Mouse (Mus musculus) forebrain, postnatal 0 days (tissue): ENCODE data around the gene Slc8a1. TPM values are rescaled to one million over a fixed set of nuclear protein-coding genes. Genes with fewer than 3 reads are reported as not detected.

ENCODE experiments used
- ATAC-seq: fragments of 200-750 bp; cut with Nextera tagmentation; 2 replicates; pipeline ENCODE4 v1.8.0; 2017; ENCODE audit warnings: mild to moderate bottlenecking, moderate library complexity
- DNase-seq: peaks from one replicate; pipeline ENCODE4 v3.0.0-alpha.2; 2015
- H3K27ac ChIP-seq: fragments of 300-500 bp; sonication (generic); 2 replicates; pipeline ENCODE4 v1.5.1; 2014; ENCODE audit warnings: low read depth, mild to moderate bottlenecking, antibody characterized with exemption, low read length, moderate library complexity, mixed read lengths
- H3K27me3 ChIP-seq: fragments of 300-500 bp; sonication (generic); 2 replicates; pipeline ENCODE4 v1.6.1; 2014; ENCODE audit warnings: mild to moderate bottlenecking, low read length, mixed read lengths; ENCODE audit not compliant: insufficient read depth
- H3K36me3 ChIP-seq: fragments of 300-500 bp; sonication (generic); 2 replicates; pipeline ENCODE4 v1.6.1; 2014; ENCODE audit warnings: mild to moderate bottlenecking, moderate library complexity; ENCODE audit not compliant: insufficient read depth
- H3K4me1 ChIP-seq: fragments of 300-500 bp; sonication (generic); 2 replicates; pipeline ENCODE4 v1.6.1; 2014; ENCODE audit warnings: antibody characterized with exemption; ENCODE audit not compliant: insufficient read depth
- H3K4me2 ChIP-seq: fragments of 300-500 bp; sonication (generic); 2 replicates; pipeline ENCODE4 v1.6.1; 2014; ENCODE audit warnings: low read depth, mild to moderate bottlenecking, moderate library complexity
- H3K4me3 ChIP-seq: fragments of 300-500 bp; sonication (generic); 2 replicates; pipeline ENCODE4 v1.5.1; 2014; ENCODE audit warnings: low read depth, low read length, mixed read lengths
- H3K9ac ChIP-seq: fragments of 300-500 bp; sonication (generic); 2 replicates; pipeline ENCODE4 v1.6.1; 2014; ENCODE audit warnings: mild to moderate bottlenecking
- H3K9me3 ChIP-seq: fragments of 300-500 bp; sonication (generic); 2 replicates; pipeline ENCODE4 v1.6.1; 2016; ENCODE audit warnings: low read length
- CTCF ChIP-seq: sonication (generic); IDR thresholded peaks from 2 replicates; pipeline ENCODE4 v1.5.1; 2016; ENCODE audit warnings: antibody characterized with exemption, control low read depth, low read depth
- WGBS: fragments of 180-500 bp; shearing (Covaris S2); extraction: QIAGEN DNeasy Blood & Tissue Kit; methylation state at CpG from one replicate; pipeline ENCODE4 v1.1.7; 2014; 5-methylcytosine and 5-hydroxymethylcytosine counted together
- polyA plus RNA-seq: library from polyadenylated mRNA; unstranded; fragments of >200 nt; fragmentation: Nextera tagmentation; extraction: Ambion mirVana; gene quantifications from 2 replicates; pipeline ENCODE4 v1.2.1, GENCODE M21; 2015
- total RNA-seq: library from RNA; depleted of rRNA; stranded (reverse); fragments of >200 nt; gene quantifications from 2 replicates; pipeline ENCODE4 v1.2.3, GENCODE M21; 2014

Slc8a1 gene
- total and polyA plus RNA-seq, 2 experiments from 2014 or later: 16.9 to 143 TPM

DNA sequence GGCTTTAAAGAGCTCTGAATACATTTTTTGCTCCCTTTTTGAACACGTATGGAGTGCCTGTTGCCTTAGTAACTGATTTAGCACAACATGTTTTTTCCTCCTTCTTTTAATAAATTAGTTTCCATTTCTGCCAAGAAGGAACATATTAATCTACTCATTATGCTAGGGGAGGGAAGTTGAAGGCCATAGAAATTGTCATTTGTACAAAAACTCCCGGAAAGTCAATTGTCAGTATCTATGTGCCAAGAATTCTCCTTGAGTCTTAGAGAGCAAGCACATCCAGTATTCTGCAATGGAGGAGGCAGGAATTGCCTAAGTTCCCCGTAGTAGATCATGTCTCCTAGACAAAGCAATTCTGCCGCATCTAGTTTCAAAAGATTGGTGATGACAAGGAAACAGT lies 121.9 kb downstream of the Slc8a1 start:
- no peaks in the 10 kb centered on the region for H3K36me3 ChIP-seq
- H3K27me3 ChIP-seq: no peaks in the 10 kb centered on the region
- no peak overlapping the region for H3K27ac ChIP-seq
- no peak overlapping the region for H3K4me3 ChIP-seq
- H3K4me1 ChIP-seq: no peaks in the 10 kb centered on the region; the same call in 1 of the 2 replicates
- DNase-seq (peak; percentile 27), ATAC-seq (peak; percentile 25; the same call in 1 of the 2 replicates)
- TF ChIP-seq CTCF: no peak
- no peak overlapping the region for H3K4me2 ChIP-seq
- H3K9ac ChIP-seq: no peak overlapping the region
- WGBS: 52% methylated on average over 4 of the region's 4 CpGs
- H3K9me3 ChIP-seq: no peaks in the 10 kb centered on the region

DNA sequence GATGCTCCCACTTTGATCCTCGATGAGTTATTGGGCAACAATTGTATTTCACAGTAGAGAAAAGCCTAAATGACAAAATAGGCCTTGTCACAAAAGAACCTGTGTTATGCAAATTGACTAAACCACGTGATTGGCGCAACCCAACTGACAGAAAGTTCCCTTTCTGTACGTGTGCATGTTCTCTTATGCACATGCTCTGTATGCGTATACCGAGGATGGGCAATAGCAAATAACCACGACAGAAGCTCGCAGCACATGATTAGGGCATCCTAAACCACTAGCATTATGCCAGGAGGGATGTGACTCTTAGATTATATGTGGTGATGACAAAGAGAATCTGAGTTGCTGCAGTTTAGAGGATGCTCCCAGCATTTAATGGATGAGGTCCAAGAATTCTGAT lies 122.8 kb downstream of the Slc8a1 start:
- Histone ChIP-seq H3K27ac (no peak overlapping the region; the same call in 1 of the 2 replicates), H3K4me3 (no peak overlapping the region), H3K4me2 (no peak overlapping the region), H3K9ac (no peak overlapping the region), H3K4me1 (no peaks in the 10 kb centered on the region; the same call in 1 of the 2 replicates), H3K9me3 (no peaks in the 10 kb centered on the region), H3K27me3 (no peaks in the 10 kb centered on the region), H3K36me3 (no peaks in the 10 kb centered on the region)
- TF ChIP-seq CTCF: no peak
- no peak for DNase-seq
- 67% methylated on average over 8 of the region's 8 CpGs for WGBS
- ATAC-seq: no peak

DNA sequence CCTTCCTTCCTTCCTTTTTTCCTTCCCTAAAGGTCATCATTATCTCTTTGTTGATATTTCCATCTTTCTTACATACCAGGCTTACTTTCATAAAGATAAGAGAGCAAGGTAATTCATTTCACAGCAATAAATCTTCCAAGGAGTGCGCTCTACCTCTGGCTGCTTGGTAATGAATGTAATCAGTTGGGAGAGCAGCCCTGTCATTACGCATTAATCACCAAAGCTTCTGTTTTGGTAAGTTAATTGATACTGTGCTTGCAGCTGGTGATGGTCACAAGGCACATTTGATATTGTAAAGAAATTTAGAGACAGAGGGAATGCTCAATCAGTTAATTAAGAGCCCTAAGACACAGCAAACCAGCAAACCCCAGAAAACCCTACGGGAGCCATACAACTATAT lies 130.7 kb downstream of the Slc8a1 start:
- H3K4me3 ChIP-seq: no peak overlapping the region
- no peaks in the 10 kb centered on the region for H3K4me1 ChIP-seq
- ATAC-seq: no peak
- WGBS: 67% methylated on average over 3 of the region's 3 CpGs
- H3K9ac ChIP-seq: no peak overlapping the region
- no peaks in the 10 kb centered on the region for H3K36me3 ChIP-seq
- H3K4me2 ChIP-seq: no peak overlapping the region
- no peak overlapping the region for H3K27ac ChIP-seq
- TF ChIP-seq CTCF: no peak
- no peak for DNase-seq
- no peaks in the 10 kb centered on the region for H3K9me3 ChIP-seq
- H3K27me3 ChIP-seq: no peaks in the 10 kb centered on the region

DNA sequence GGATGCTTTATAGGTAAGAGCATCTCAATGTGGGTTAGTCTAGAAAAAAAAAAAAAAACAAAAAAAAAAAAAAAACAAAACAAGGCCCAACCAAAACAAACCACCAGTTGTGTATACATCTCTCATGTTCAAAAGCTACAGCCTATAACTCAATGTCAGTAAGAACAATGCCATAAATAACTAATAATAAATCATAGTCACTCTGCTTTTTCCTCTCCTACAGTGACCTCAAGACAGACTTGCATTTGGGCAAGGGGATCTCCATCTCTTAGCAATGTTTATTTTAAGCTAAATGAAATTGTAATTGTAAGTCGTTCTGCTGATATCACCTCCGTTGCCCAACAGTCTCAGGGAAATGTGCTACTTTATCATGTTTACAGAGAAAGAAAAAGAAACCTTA lies 132.1 kb downstream of the Slc8a1 start:
- H3K9ac ChIP-seq: no peak overlapping the region
- no peak overlapping the region for H3K4me2 ChIP-seq
- no peak overlapping the region for H3K27ac ChIP-seq
- H3K4me3 ChIP-seq: no peak overlapping the region
- DNase-seq (no peak), ATAC-seq (no peak)
- H3K27me3 ChIP-seq: no peaks in the 10 kb centered on the region
- H3K9me3 ChIP-seq: no peaks in the 10 kb centered on the region
- H3K4me1 ChIP-seq: no peaks in the 10 kb centered on the region
- H3K36me3 ChIP-seq: no peaks in the 10 kb centered on the region
- WGBS: 86% methylated on average over 2 of the region's 2 CpGs
- no peak for TF ChIP-seq CTCF

GRCm38 (mm10) chr17:81605219-81605660 lies 132.9 kb downstream of the Slc8a1 start:
- no peak for TF ChIP-seq CTCF
- H3K4me3 ChIP-seq: no peak overlapping the region
- no peaks in the 10 kb centered on the region for H3K36me3 ChIP-seq
- H3K4me1 ChIP-seq: no peaks in the 10 kb centered on the region
- WGBS: 75% methylated on average over 4 of the region's 4 CpGs
- H3K4me2 ChIP-seq: no peak overlapping the region
- H3K27ac ChIP-seq: no peak overlapping the region
- no peaks in the 10 kb centered on the region for H3K27me3 ChIP-seq
- H3K9ac ChIP-seq: no peak overlapping the region
- ATAC-seq: no peak
- DNase-seq: no peak
- H3K9me3 ChIP-seq: no peaks in the 10 kb centered on the region

DNA sequence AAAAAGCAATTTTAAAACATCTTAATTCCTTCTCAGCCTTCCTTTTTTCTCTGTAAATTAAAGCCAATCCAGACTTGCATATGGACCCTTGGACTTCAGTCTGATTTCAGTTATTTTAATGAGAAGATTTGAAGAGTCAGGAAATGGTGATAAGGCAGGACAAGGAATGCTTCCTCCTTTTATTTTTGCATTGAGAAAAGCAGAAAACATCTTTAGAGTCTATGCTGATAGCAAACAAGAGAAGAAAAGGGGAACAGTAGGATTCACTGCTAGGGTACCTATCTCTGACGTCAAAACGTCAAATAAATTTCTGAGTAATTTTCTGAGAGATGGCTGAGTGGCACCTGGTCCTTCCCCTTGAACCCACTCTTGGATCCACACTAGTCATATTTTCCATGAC lies 139.1 kb downstream of the Slc8a1 start:
- 92% methylated on average over 2 of the region's 2 CpGs for WGBS

DNA sequence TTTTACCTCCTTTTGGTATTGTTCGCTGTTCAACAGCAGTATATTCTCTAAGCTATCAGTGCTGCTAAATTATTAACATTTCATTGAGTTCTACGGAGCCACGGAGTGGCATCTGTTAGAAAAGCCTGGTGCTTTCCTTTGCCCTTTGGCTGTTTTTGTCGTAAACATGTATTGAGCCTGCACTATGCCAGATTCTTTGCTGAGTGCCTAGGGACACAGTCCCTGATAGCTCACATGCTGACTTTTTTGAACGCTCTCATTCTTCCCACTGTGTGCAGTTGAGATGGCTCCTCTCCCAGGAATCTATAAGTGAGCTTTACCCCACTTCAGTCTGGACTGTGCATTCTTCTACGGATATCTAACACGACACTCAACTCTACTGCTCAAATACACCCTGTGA lies 148.4 kb downstream of the Slc8a1 start:
- no peak for DNase-seq
- WGBS: 73% methylated on average over 7 of the region's 7 CpGs
- H3K4me2 ChIP-seq: no peak overlapping the region
- no peak overlapping the region for H3K9ac ChIP-seq
- H3K36me3 ChIP-seq: no peaks in the 10 kb centered on the region
- no peak overlapping the region for H3K27ac ChIP-seq
- no peaks in the 10 kb centered on the region for H3K9me3 ChIP-seq
- no peak overlapping the region for H3K4me3 ChIP-seq
- no peak for TF ChIP-seq CTCF
- no peak for ATAC-seq
- H3K27me3 ChIP-seq: no peaks in the 10 kb centered on the region
- H3K4me1 ChIP-seq: no peaks in the 10 kb centered on the region

More for the DNA sequence above, 139.1 kb downstream of the Slc8a1 start:
- Histone ChIP-seq H3K4me3 (no peak overlapping the region), H3K36me3 (no peaks in the 10 kb centered on the region), H3K4me2 (no peak overlapping the region), H3K9me3 (no peaks in the 10 kb centered on the region), H3K27ac (no peak overlapping the region), H3K27me3 (no peaks in the 10 kb centered on the region), H3K4me1 (no peaks in the 10 kb centered on the region), H3K9ac (no peak overlapping the region)
- DNase-seq (no peak), ATAC-seq (no peak)
- TF ChIP-seq CTCF: no peak
